Mouse (Mus musculus): ENCODE results near the gene Flywch1.

GRCm38 (mm10) chr17:23749400-23750191 lies 21.8 kb downstream of the Flywch1 start:
- no peak for TF ChIP-seq CTCF (IDR thresholded peaks at IDR 0.05; ENCODE audit: borderline replicate concordance, control insufficient read depth, extremely low read depth, insufficient read depth, low read length, poor library complexity)
- TF ChIP-seq POLR2A (IDR thresholded peaks at IDR 0.05; ENCODE audit: control insufficient read depth, extremely low read depth, insufficient read depth, low read length, poor library complexity), result no peak

Measured in thymus, adult 2 months (tissue).